Mouse (Mus musculus): Measurements from ENCODE around the gene Fam234a.
"Not testable (repeated sequence)": the region's sequence is repeated elsewhere in the genome, so short reads cannot be mapped to it uniquely, and the experiment has no call there.

Gene Fam234a

DNA sequence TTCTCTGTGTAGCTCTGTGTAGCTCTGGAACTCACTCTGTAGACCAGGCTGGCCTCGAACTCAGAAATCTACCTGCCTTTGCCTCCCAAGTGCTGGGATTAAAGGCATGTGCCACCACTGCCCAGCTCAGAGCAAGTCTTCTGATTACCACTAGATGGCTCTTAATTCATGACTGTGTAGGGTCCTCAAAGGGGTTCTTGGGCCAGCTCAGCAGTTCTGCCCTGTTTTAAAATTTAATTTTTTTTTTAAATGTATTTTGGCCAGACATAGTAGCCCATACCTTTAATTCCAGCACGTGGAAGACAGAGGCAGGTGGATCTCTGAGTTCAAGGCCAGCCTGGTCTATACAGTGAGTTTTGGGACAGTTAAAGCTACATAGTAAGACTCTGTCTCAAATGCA is 68.8 kb downstream of the Fam234a start:
- DNase-seq (ENCODE audit: low spot score) = not testable (repeated sequence)

GRCm38 (mm10) chr17:26168039-26168438 is 76.0 kb downstream of the Fam234a start:
- DNase-seq (ENCODE audit: low spot score) = no peak

GRCm38 (mm10) chr17:26162736-26163135 is 81.3 kb downstream of the Fam234a start:
- no peak for DNase-seq (ENCODE audit: low spot score)

Data from ovary, adult 18-20 months (tissue).